ENCODE assay signal across 23 mouse cellular contexts in the genomic region with DNA sequence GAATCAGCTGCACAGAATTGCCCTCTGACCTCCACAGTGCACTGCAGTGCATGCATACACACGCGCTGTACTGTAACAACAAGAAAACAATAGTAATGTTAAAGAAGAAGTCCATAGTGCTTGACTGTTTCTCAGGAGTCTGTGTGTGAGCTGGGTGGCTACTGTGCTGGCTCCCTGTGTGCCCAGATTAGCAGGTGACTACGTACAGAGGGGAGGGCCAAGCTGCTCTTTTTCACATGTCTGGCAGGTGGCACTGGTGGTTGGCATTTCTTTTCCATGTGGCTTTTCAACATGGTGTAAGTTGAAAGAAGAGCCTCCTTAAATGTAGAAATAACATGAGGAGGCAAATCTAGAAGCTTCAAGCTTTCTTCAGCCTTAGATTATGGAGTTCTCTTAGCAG.
"Had no signal": no experiment of that assay in that cellular context is flagged by ENCODE, and none has a peak within 500 bp of the region (broad histone marks: within the 10 kb centered on the region; RNA-seq: fewer than 3 reads in every experiment).

No protein-coding gene starts in this region.

- H3K9me3 ChIP-seq: kidney, embryonic 15.5 days; limb, embryonic 12.5 days; limb, embryonic 15.5 days; midbrain, embryonic 10.5 days; midbrain, embryonic 13.5 days; neural tube, embryonic 13.5 days had no signal

- DNase-seq: kidney, adult 11 months; kidney, adult 8-10 months; kidney, postnatal 10 days; kidney, postnatal 36 days; left cerebral cortex, postnatal 4 days; liver, postnatal 0 days; lung, embryonic 14.5 days; lung, postnatal 10 days; thymus, adult 2 months; thymus, postnatal 14 days; thymus, postnatal 4 days had no signal

- H3K4me1 ChIP-seq: limb, embryonic 12.5 days had no signal

- ATAC-seq: liver, postnatal 0 days; midbrain, embryonic 13.5 days; midbrain, embryonic 16.5 days had no signal

- H3K4me3 ChIP-seq: kidney, embryonic 15.5 days; limb, embryonic 12.5 days; limb, embryonic 15.5 days; megakaryocyte, embryonic 14.5 days; midbrain, embryonic 10.5 days; midbrain, embryonic 13.5 days; myocyte; neural tube, embryonic 13.5 days had no signal

- H3K4me2 ChIP-seq: kidney, embryonic 15.5 days; limb, embryonic 12.5 days; limb, embryonic 15.5 days; liver, embryonic 11.5 days; lung, embryonic 14.5 days; midbrain, embryonic 13.5 days; neural tube, embryonic 13.5 days had no signal

- H3K27ac ChIP-seq: kidney, embryonic 15.5 days; limb, embryonic 12.5 days; limb, embryonic 15.5 days; liver, embryonic 14.5 days; midbrain, embryonic 10.5 days; midbrain, embryonic 13.5 days; neural tube, embryonic 13.5 days; stomach, postnatal 0 days had no signal

- H3K9ac ChIP-seq: kidney, embryonic 15.5 days; limb, embryonic 12.5 days; limb, embryonic 15.5 days; liver, embryonic 14.5 days; liver, postnatal 0 days; lung, embryonic 14.5 days; midbrain, embryonic 13.5 days; neural tube, embryonic 13.5 days had no signal

- H3K36me3 ChIP-seq: kidney, embryonic 15.5 days; limb, embryonic 12.5 days; limb, embryonic 15.5 days; midbrain, embryonic 10.5 days; midbrain, embryonic 13.5 days; neural tube, embryonic 13.5 days had no signal

- H3K27me3 ChIP-seq: kidney, embryonic 15.5 days; limb, embryonic 12.5 days; limb, embryonic 15.5 days; midbrain, embryonic 13.5 days; neural tube, embryonic 13.5 days had no signal
